Mouse (Mus musculus): Measurements from ENCODE around the gene Pax4. TPM values are rescaled to one million over a fixed set of nuclear protein-coding genes. Genes with fewer than 3 reads are reported as not detected.

Gene Pax4
- polyA plus RNA-seq, 1 experiment from 2014 or later = not detected

DNA sequence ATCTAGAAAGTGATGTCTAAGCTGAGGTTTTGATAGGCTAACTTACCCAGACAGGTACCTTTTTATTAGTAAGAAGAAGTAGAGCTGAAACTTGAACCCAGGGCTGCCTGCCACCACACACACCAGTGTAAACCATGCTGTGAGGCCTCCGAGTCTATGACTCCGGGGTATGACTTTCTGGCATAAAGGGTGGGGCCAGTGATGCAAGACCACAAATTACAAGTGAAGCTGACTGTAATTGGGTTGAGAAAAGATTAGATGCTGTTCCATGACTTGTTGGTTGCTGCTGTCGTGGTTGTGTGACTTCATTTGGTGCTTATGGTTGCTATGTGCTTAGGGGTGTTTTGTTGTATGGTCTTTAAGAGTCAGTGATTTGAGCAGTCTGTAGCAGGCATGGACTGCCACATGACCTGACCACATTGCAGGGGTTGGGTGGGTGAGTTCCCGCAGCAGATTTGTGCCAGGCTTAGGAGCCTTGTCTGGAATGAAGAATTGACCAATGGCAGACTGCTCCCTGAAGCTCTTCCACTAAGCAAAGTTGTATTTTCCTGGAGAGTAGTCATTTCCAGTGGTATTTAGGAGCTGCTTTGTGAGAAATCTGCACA is 33.7 kb upstream of the Pax4 start:
- peaks cover 29% of the 10 kb centered on the region; the same call in 1 of the 2 replicates for H3K4me1 ChIP-seq (ENCODE audit: control insufficient read depth, insufficient read depth, low read length)
- no peak overlapping the region for H3K27ac ChIP-seq (ENCODE audit: low read length)
- H3K9ac ChIP-seq (replicated peaks; ENCODE audit: low read depth, low read length) = no peak overlapping the region
- H3K4me2 ChIP-seq (replicated peaks; ENCODE audit: low read depth, low read length) = peak overlapping the region; percentile 12; the same call in 1 of the 2 replicates
- H3K9me3 ChIP-seq (ENCODE audit: control insufficient read depth, low read depth, low read length) = no peaks in the 10 kb centered on the region
- H3K27me3 ChIP-seq (ENCODE audit: control insufficient read depth, insufficient read depth, low read length) = no peaks in the 10 kb centered on the region
- H3K36me3 ChIP-seq (ENCODE audit: control insufficient read depth, insufficient read depth, low read length) = no peaks in the 10 kb centered on the region; the same call in 1 of the 2 replicates
- 79% methylated on average over 4 of the region's 4 CpGs for WGBS
- ATAC-seq (ENCODE audit: insufficient number of reproducible peaks, insufficient read depth, low FRiP score, low read depth) = no peak
- no peak overlapping the region for H3K4me3 ChIP-seq (ENCODE audit: low read depth, low read length)

DNA sequence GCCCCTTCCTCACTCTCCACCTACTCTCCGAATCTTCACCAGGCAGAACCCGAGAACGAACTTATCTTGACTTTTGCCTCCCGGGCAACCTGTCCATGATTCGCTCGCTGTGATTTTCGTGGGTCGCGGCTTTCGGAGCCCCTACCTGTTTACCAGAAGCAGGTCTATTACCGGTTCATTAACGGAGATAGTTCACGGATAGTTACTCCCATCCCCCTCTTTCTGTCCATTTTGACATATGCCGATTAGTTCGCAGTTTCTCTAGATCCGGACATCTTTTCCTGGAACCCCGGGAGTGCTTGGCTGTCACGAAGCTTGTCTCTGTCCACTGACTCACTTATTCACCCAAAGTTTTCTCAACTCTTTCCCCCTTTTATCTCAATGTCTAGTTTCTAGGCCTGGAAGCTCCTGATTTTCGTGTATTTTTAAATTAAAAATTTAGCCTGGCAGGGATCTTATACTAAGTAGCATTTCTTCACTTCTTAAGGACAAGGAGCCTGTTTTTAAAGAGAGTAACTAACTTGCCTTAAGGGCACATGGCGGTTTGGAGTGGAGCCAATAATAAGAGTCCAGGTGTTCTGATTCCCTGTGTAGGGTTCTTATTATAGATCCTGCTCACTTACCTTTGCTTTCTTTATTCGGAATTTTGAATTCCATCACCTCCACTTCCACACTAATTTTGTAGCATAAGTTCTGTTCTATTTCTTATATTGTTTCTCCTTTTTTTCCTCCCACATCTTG is 31.8 kb upstream of the Pax4 start:
- no peaks in the 10 kb centered on the region for H3K9me3 ChIP-seq (ENCODE audit: control insufficient read depth, low read depth, low read length)
- 5% methylated on average over 21 of the region's 21 CpGs for WGBS
- no peaks in the 10 kb centered on the region for H3K36me3 ChIP-seq (ENCODE audit: control insufficient read depth, insufficient read depth, low read length)
- H3K27me3 ChIP-seq (ENCODE audit: control insufficient read depth, insufficient read depth, low read length) = no peaks in the 10 kb centered on the region
- peak overlapping the region; percentile 77; the same call in 1 of the 2 replicates for H3K27ac ChIP-seq (ENCODE audit: low read length)
- peaks cover 26% of the 10 kb centered on the region; the same call in 1 of the 2 replicates for H3K4me1 ChIP-seq (ENCODE audit: control insufficient read depth, insufficient read depth, low read length)
- ATAC-seq (ENCODE audit: insufficient number of reproducible peaks, insufficient read depth, low FRiP score, low read depth) = no peak
- peak overlapping the region; percentile 70 for H3K4me2 ChIP-seq (replicated peaks; ENCODE audit: low read depth, low read length)
- H3K9ac ChIP-seq (replicated peaks; ENCODE audit: low read depth, low read length) = peak overlapping the region; percentile 69
- peak overlapping the region; percentile 87 for H3K4me3 ChIP-seq (ENCODE audit: low read depth, low read length)

DNA sequence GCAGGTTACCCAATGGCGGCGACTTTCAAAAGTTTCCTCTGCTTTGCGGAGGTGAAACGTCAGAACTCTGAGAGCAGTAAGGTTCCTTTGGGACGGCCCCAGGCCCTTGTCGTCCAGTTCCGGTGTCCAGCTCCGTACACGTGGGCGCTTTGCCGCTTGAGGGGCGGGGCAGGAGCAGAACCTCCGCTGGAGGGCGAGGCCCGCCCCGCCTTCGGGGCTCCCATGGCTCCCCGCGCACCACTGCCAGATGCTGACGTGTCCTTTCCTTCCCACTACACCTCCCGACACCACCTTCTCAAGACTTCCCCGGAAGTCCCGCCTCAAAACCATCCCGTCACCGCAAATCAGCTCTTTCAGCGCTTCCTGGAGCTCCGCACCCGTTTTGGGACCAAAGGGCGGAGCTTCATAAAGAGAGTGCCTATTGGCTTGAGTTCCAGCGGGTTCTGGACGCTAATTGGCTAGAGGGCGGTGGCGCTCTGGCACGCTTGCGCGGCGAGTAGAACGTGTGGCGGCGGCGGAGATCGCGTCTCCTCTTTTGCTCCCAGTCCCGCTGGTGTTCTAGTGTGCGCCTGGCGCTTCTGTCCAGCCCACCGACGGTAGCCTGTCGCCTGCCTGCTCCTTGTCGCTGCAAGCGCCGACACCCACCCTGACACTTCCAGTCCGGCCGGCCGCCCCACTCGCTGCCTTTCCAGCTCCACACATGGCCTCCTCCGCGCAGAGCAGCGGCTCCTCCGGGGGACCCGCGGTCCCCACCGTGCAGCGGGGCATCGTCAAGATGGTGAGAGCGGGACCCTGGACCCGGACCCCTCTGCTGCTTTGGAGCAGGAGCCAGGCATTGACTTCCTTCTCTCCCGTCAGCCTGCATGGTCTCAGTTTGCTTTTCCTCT is 31.0 kb upstream of the Pax4 start:
- H3K36me3 ChIP-seq (ENCODE audit: control insufficient read depth, insufficient read depth, low read length) = no peaks in the 10 kb centered on the region
- H3K27ac ChIP-seq (ENCODE audit: low read length) = peak overlapping the region; percentile 77; the same call in 1 of the 2 replicates
- H3K4me2 ChIP-seq (replicated peaks; ENCODE audit: low read depth, low read length) = peak overlapping the region; percentile 70
- peak; percentile 99 for ATAC-seq (ENCODE audit: insufficient number of reproducible peaks, insufficient read depth, low FRiP score, low read depth)
- H3K4me3 ChIP-seq (ENCODE audit: low read depth, low read length) = peak overlapping the region; percentile 87
- WGBS = under 1% methylated on average over 68 of the region's 68 CpGs
- peaks cover 26% of the 10 kb centered on the region; the same call in 1 of the 2 replicates for H3K4me1 ChIP-seq (ENCODE audit: control insufficient read depth, insufficient read depth, low read length)
- H3K27me3 ChIP-seq (ENCODE audit: control insufficient read depth, insufficient read depth, low read length) = no peaks in the 10 kb centered on the region
- peak overlapping the region; percentile 69 for H3K9ac ChIP-seq (replicated peaks; ENCODE audit: low read depth, low read length)
- no peaks in the 10 kb centered on the region for H3K9me3 ChIP-seq (ENCODE audit: control insufficient read depth, low read depth, low read length)

DNA sequence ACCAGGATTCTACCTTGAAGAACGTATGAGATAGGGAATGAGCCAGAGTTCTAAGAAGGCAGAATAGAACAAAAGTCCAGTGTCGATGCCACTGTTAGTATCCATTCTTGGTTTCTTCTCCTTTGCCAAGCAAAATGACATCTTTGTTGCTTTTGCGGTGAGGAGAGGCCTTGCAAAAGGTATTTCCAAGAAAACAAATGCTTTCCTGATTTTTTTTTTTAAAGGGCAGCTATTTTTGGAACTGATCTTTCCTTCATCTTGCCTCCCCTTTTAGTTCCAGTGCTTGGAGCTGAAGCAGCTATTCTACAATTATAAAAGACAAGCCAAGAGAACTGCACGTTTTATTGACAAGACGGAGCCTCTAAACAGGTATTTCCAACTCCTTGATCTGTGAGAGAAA is 25.7 kb upstream of the Pax4 start, which contains the start of gene Snd1:
Gene Snd1 (plus strand): TSS at position 301 of the 400 bp plus-strand sequence.
- no peak for ATAC-seq (ENCODE audit: insufficient number of reproducible peaks, insufficient read depth, low FRiP score, low read depth)
- H3K27ac ChIP-seq (ENCODE audit: low read length) = no peak within 1 kb of the TSS
- no peaks in the 10 kb centered on the region for H3K36me3 ChIP-seq (ENCODE audit: control insufficient read depth, insufficient read depth, low read length)
- no peak within 1 kb of the TSS for H3K4me3 ChIP-seq (ENCODE audit: low read depth, low read length)
- H3K9ac ChIP-seq (replicated peaks; ENCODE audit: low read depth, low read length) = no peak within 1 kb of the TSS
- H3K27me3 ChIP-seq (ENCODE audit: control insufficient read depth, insufficient read depth, low read length) = no peaks in the 10 kb centered on the region
- H3K4me1 ChIP-seq (ENCODE audit: control insufficient read depth, insufficient read depth, low read length) = no peaks in the 10 kb centered on the region
- 85% methylated on average over 5 of the region's 5 CpGs for WGBS
- no peak within 1 kb of the TSS for H3K4me2 ChIP-seq (replicated peaks; ENCODE audit: low read depth, low read length)
- no peaks in the 10 kb centered on the region for H3K9me3 ChIP-seq (ENCODE audit: control insufficient read depth, low read depth, low read length)

DNA sequence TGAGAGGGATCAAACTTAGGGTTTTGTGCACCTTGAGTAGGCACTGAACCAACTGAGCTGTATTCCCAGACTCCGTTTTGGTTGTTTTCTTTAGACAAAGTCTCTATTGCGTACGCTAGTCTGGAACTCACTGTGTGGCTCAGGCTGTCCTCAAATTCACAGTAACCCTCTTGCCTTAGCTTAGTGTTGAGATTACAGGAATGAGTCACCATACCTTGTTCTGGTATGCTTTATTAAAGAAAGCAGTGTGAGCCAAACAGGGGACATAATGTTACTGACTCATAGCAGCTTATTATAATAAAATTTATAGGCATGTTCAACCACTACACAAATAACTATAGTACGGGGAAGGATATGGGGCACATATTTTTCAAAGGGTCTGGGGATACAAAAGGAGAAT is 25.1 kb upstream of the Pax4 start:
- Histone ChIP-seq H3K4me1 (ENCODE audit: control insufficient read depth, insufficient read depth, low read length) (no peaks in the 10 kb centered on the region), H3K4me3 (ENCODE audit: low read depth, low read length) (no peak overlapping the region), H3K36me3 (ENCODE audit: control insufficient read depth, insufficient read depth, low read length) (no peaks in the 10 kb centered on the region), H3K9ac (replicated peaks; ENCODE audit: low read depth, low read length) (no peak overlapping the region), H3K27me3 (ENCODE audit: control insufficient read depth, insufficient read depth, low read length) (no peaks in the 10 kb centered on the region), H3K4me2 (replicated peaks; ENCODE audit: low read depth, low read length) (no peak overlapping the region), H3K9me3 (ENCODE audit: control insufficient read depth, low read depth, low read length) (no peaks in the 10 kb centered on the region), H3K27ac (ENCODE audit: low read length) (no peak overlapping the region)
- 86% methylated on average over 4 of the region's 4 CpGs for WGBS
- ATAC-seq (ENCODE audit: insufficient number of reproducible peaks, insufficient read depth, low FRiP score, low read depth) = no peak

DNA sequence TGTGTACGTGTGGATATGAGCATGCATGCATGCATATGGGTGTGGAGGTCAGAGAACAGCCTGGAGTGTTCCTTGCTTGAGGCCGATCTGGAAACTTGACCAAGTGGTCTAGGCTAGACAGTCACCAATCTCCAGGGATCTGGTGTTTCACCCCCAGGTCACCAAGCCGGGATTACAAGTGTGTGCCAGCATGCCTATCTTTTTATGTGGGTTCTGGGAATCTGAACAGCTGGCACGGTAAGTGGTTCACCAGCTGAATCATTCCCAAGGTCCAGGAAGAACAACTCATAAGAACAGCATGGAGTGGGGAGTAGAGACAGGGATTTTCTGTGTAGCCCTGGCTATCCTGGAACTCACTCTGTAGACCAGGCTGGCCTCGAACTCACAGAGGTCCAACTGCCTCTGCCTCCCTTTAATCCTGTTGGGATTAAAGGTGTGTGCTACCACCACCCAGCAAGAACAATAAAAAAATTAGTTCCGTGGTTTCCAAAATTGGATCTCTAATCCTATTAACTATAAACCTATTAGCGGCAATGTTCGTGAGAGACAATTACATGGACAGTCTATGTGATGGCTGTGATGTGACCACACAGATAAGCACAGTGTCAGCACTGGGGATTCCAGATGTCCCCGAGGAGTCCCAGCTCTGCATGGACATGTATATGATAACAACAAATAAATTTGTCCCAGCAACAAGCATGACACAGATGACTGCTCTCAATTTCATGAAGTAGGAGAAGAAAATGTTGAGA is 22.3 kb upstream of the Pax4 start:
- H3K9ac ChIP-seq (replicated peaks; ENCODE audit: low read depth, low read length) = no peak overlapping the region
- WGBS = 84% methylated on average over 9 of the region's 9 CpGs
- no peaks in the 10 kb centered on the region for H3K36me3 ChIP-seq (ENCODE audit: control insufficient read depth, insufficient read depth, low read length)
- no peaks in the 10 kb centered on the region for H3K9me3 ChIP-seq (ENCODE audit: control insufficient read depth, low read depth, low read length)
- no peak overlapping the region for H3K4me2 ChIP-seq (replicated peaks; ENCODE audit: low read depth, low read length)
- H3K27ac ChIP-seq (ENCODE audit: low read length) = no peak overlapping the region
- no peaks in the 10 kb centered on the region for H3K27me3 ChIP-seq (ENCODE audit: control insufficient read depth, insufficient read depth, low read length)
- no peaks in the 10 kb centered on the region for H3K4me1 ChIP-seq (ENCODE audit: control insufficient read depth, insufficient read depth, low read length)
- H3K4me3 ChIP-seq (ENCODE audit: low read depth, low read length) = no peak overlapping the region
- ATAC-seq (ENCODE audit: insufficient number of reproducible peaks, insufficient read depth, low FRiP score, low read depth) = no peak

DNA sequence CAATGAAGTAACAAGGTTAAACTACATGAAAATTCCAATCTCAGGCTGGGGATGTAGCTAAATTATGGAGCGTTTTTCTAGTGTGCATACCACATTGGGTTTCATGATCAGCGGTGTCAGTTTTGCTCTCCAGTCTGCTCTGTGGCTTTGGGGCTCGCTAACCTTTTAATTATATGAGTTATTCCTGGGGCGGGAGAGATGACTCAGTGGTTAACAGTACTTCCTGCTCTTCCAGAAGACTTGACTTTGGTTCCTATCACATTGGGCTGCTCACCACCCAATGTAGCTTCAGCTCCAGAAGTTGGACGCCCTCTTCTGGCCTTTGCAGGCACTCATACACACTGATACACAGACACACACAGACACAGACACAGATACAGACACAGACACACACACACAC is 21.5 kb upstream of the Pax4 start:
- Histone ChIP-seq H3K9me3 (ENCODE audit: control insufficient read depth, low read depth, low read length) (no peaks in the 10 kb centered on the region), H3K4me1 (ENCODE audit: control insufficient read depth, insufficient read depth, low read length) (no peaks in the 10 kb centered on the region), H3K36me3 (ENCODE audit: control insufficient read depth, insufficient read depth, low read length) (no peaks in the 10 kb centered on the region), H3K9ac (replicated peaks; ENCODE audit: low read depth, low read length) (no peak overlapping the region), H3K27ac (ENCODE audit: low read length) (no peak overlapping the region), H3K27me3 (ENCODE audit: control insufficient read depth, insufficient read depth, low read length) (no peaks in the 10 kb centered on the region), H3K4me3 (ENCODE audit: low read depth, low read length) (no peak overlapping the region), H3K4me2 (replicated peaks; ENCODE audit: low read depth, low read length) (no peak overlapping the region)
- no peak for ATAC-seq (ENCODE audit: insufficient number of reproducible peaks, insufficient read depth, low FRiP score, low read depth)
- WGBS = 83% methylated on average over 5 of the region's 5 CpGs
